Mouse (Mus musculus): ENCODE data around the gene Arhgap18. TPM values are rescaled to one million over a fixed set of nuclear protein-coding genes. Genes with fewer than 3 reads are reported as not detected.

Gene Arhgap18
- total RNA-seq (2012; rRNA removed) = 1.6 and 3.1 TPM in 2 replicates

- no peaks in the 10 kb centered on the region for H3K4me1 ChIP-seq (ENCODE audit: control insufficient read depth in 2 of 2, insufficient read depth in 2 of 2, low read length in 2 of 2, poor library complexity in 1 of 2)
- in situ Hi-C loops (cut with MboI; ENCODE audit: low sequenced_read_pairs in 2 of 2, unreplicated experiment in 2 of 2) = no loop called here
- H3K4me3 ChIP-seq (ENCODE audit: insufficient read depth in 1 of 2, low read depth in 1 of 2, low read length in 2 of 2, poor library complexity in 1 of 2, severe bottlenecking in 1 of 2) = no peak within 1 kb of the TSS
- no peaks in the 10 kb centered on the region for H3K9me3 ChIP-seq (ENCODE audit: control insufficient read depth, insufficient read depth, low read depth, low read length)
- H3K27ac ChIP-seq (ENCODE audit: insufficient read depth, low read depth, low read length, poor library complexity, severe bottlenecking) = no peak within 1 kb of the TSS
- DNase-seq (ENCODE audit: low read depth, low spot score) = no peak
- no peak for TF ChIP-seq ZC3H11A (IDR thresholded peaks at IDR 0.05; ENCODE audit: borderline replicate concordance, low read depth, low read length)
- no peak for TF ChIP-seq HCFC1 (IDR thresholded peaks at IDR 0.05; ENCODE audit: borderline replicate concordance, insufficient read depth, low read length)
- TF ChIP-seq CHD2 (IDR thresholded peaks at IDR 0.05; ENCODE audit: low read depth, low read length) = no peak
- peak; percentile 93 for TF ChIP-seq ZNF384 (IDR thresholded peaks at IDR 0.05; ENCODE audit: low read depth, low read length)
- TF ChIP-seq MAFK (IDR thresholded peaks at IDR 0.05; ENCODE audit: insufficient read depth, low read depth, low read length) = no peak
- H3K36me3 ChIP-seq (ENCODE audit: control insufficient read depth, insufficient read depth, low read length, poor library complexity, severe bottlenecking) = no peaks in the 10 kb centered on the region
- no peak within 1 kb of the TSS for H3K9ac ChIP-seq (ENCODE audit: insufficient read depth, low read depth, low read length, poor library complexity, severe bottlenecking)
Measured at GRCm38 (mm10) chr10:26752929-26753567, at the start of gene Arhgap18. Gene Arhgap18 (plus strand): TSS chr10:26753421.

- Histone ChIP-seq H3K4me3 (ENCODE audit: insufficient read depth in 1 of 2, low read depth in 1 of 2, low read length in 2 of 2, poor library complexity in 1 of 2, severe bottlenecking in 1 of 2) (no peak overlapping the region), H3K9ac (ENCODE audit: insufficient read depth, low read depth, low read length, poor library complexity, severe bottlenecking) (no peak overlapping the region), H3K36me3 (ENCODE audit: control insufficient read depth, insufficient read depth, low read length, poor library complexity, severe bottlenecking) (no peaks in the 10 kb centered on the region), H3K4me1 (ENCODE audit: control insufficient read depth in 2 of 2, insufficient read depth in 2 of 2, low read length in 2 of 2, poor library complexity in 1 of 2) (no peaks in the 10 kb centered on the region), H3K27ac (ENCODE audit: insufficient read depth, low read depth, low read length, poor library complexity, severe bottlenecking) (no peak overlapping the region), H3K9me3 (ENCODE audit: control insufficient read depth, insufficient read depth, low read depth, low read length) (no peaks in the 10 kb centered on the region)
- TF ChIP-seq HCFC1 (IDR thresholded peaks at IDR 0.05; ENCODE audit: borderline replicate concordance, insufficient read depth, low read length) (no peak), ZC3H11A (IDR thresholded peaks at IDR 0.05; ENCODE audit: borderline replicate concordance, low read depth, low read length) (no peak), MAFK (IDR thresholded peaks at IDR 0.05; ENCODE audit: insufficient read depth, low read depth, low read length) (no peak), ZNF384 (IDR thresholded peaks at IDR 0.05; ENCODE audit: low read depth, low read length) (no peak), CHD2 (IDR thresholded peaks at IDR 0.05; ENCODE audit: low read depth, low read length) (no peak)
- no peak for DNase-seq (ENCODE audit: low read depth, low spot score)
- in situ Hi-C loops (cut with MboI; ENCODE audit: low sequenced_read_pairs in 2 of 2, unreplicated experiment in 2 of 2) = loop anchor here (5.0 to 25.0 kb wide), 2 partner anchors 177 kb away; no protein-coding TSS in a partner anchor
Measured at GRCm38 (mm10) chr10:26710458-26711011, 42.7 kb upstream of the Arhgap18 start.

DNA sequence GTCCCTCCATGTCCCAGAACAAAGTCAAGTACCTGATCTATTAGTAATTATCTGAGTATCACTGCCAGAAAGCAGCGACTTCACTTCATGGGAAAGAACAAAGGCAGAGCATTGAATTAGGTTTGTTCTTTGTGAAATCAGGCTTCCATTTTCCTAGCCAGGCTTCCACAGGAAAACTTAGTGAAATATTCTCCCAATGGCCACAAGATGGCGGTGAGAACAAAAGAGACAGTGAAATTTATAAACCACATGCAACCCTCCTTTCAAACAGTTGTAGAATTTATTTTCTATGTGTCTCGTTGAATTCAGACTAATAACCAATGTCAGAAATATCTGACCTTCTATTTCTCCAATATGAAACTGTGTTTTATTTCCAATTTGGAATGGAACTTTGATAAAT is 42.2 kb upstream of the Arhgap18 start:
- TF ChIP-seq ZC3H11A (IDR thresholded peaks at IDR 0.05; ENCODE audit: borderline replicate concordance, low read depth, low read length) (peak; percentile 37; the same call in 1 of the 2 replicates), CHD2 (IDR thresholded peaks at IDR 0.05; ENCODE audit: low read depth, low read length) (no peak), ZNF384 (IDR thresholded peaks at IDR 0.05; ENCODE audit: low read depth, low read length) (no peak), MAFK (IDR thresholded peaks at IDR 0.05; ENCODE audit: insufficient read depth, low read depth, low read length) (no peak), HCFC1 (IDR thresholded peaks at IDR 0.05; ENCODE audit: borderline replicate concordance, insufficient read depth, low read length) (no peak)
- Histone ChIP-seq H3K27ac (ENCODE audit: insufficient read depth, low read depth, low read length, poor library complexity, severe bottlenecking) (no peak overlapping the region), H3K36me3 (ENCODE audit: control insufficient read depth, insufficient read depth, low read length, poor library complexity, severe bottlenecking) (no peaks in the 10 kb centered on the region), H3K9ac (ENCODE audit: insufficient read depth, low read depth, low read length, poor library complexity, severe bottlenecking) (no peak overlapping the region), H3K9me3 (ENCODE audit: control insufficient read depth, insufficient read depth, low read depth, low read length) (no peaks in the 10 kb centered on the region), H3K4me1 (ENCODE audit: control insufficient read depth in 2 of 2, insufficient read depth in 2 of 2, low read length in 2 of 2, poor library complexity in 1 of 2) (no peaks in the 10 kb centered on the region), H3K4me3 (ENCODE audit: insufficient read depth in 1 of 2, low read depth in 1 of 2, low read length in 2 of 2, poor library complexity in 1 of 2, severe bottlenecking in 1 of 2) (no peak overlapping the region)
- DNase-seq (ENCODE audit: low read depth, low spot score) = no peak
- in situ Hi-C loops (cut with MboI; ENCODE audit: low sequenced_read_pairs in 2 of 2, unreplicated experiment in 2 of 2) = loop anchor here (5.0 to 25.0 kb wide), 2 partner anchors 176 kb away; no protein-coding TSS in a partner anchor

DNA sequence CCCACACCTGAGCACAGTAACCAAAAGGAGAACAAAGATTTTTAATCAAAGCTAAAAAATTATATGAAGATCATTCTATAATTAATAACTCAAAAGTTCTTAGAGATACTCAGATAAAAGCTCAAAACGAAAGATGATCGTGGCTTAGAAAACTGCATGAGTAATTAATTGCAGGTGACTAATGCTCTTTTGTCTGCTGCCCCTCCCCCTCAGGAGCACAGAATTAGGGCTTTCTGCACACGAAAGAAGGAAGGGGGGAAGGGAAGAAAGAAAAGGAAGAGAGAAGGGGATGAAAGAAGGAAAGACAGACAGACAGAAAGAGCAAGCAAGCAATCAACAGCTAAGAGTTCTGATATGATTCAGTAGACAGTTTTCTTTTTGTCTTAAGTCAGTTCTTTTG is 39.2 kb upstream of the Arhgap18 start:
- in situ Hi-C loops (cut with MboI; ENCODE audit: low sequenced_read_pairs in 2 of 2, unreplicated experiment in 2 of 2) = loop anchor here (5.0 to 25.0 kb wide), 2 partner anchors 173 kb away; no protein-coding TSS in a partner anchor
- Histone ChIP-seq H3K27ac (ENCODE audit: insufficient read depth, low read depth, low read length, poor library complexity, severe bottlenecking) (no peak overlapping the region), H3K4me3 (ENCODE audit: insufficient read depth in 1 of 2, low read depth in 1 of 2, low read length in 2 of 2, poor library complexity in 1 of 2, severe bottlenecking in 1 of 2) (no peak overlapping the region), H3K4me1 (ENCODE audit: control insufficient read depth in 2 of 2, insufficient read depth in 2 of 2, low read length in 2 of 2, poor library complexity in 1 of 2) (no peaks in the 10 kb centered on the region), H3K9me3 (ENCODE audit: control insufficient read depth, insufficient read depth, low read depth, low read length) (no peaks in the 10 kb centered on the region), H3K9ac (ENCODE audit: insufficient read depth, low read depth, low read length, poor library complexity, severe bottlenecking) (no peak overlapping the region), H3K36me3 (ENCODE audit: control insufficient read depth, insufficient read depth, low read length, poor library complexity, severe bottlenecking) (no peaks in the 10 kb centered on the region)
- no peak for DNase-seq (ENCODE audit: low read depth, low spot score)
- no peak for TF ChIP-seq ZNF384 (IDR thresholded peaks at IDR 0.05; ENCODE audit: low read depth, low read length)
- TF ChIP-seq HCFC1 (IDR thresholded peaks at IDR 0.05; ENCODE audit: borderline replicate concordance, insufficient read depth, low read length) = no peak
- TF ChIP-seq MAFK (IDR thresholded peaks at IDR 0.05; ENCODE audit: insufficient read depth, low read depth, low read length) = no peak
- no peak for TF ChIP-seq ZC3H11A (IDR thresholded peaks at IDR 0.05; ENCODE audit: borderline replicate concordance, low read depth, low read length)
- no peak for TF ChIP-seq CHD2 (IDR thresholded peaks at IDR 0.05; ENCODE audit: low read depth, low read length)

All from ES-E14 (cell line).